Mouse (Mus musculus) bone marrow macrophage, adult 2 months (primary cell): Measurements from ENCODE around the gene Fndc9.

Experiments
- CTCF ChIP-seq: IDR thresholded peaks from 2 replicates; pipeline ENCODE4 v1.5.1; 2012; ENCODE audit warnings: low read depth, mild to moderate bottlenecking, low read length, moderate library complexity
- POLR2A ChIP-seq: IDR thresholded peaks from 2 replicates; pipeline ENCODE4 v1.6.1; 2012; ENCODE audit warnings: mild to moderate bottlenecking, low read depth, low read length, borderline replicate concordance

DNA sequence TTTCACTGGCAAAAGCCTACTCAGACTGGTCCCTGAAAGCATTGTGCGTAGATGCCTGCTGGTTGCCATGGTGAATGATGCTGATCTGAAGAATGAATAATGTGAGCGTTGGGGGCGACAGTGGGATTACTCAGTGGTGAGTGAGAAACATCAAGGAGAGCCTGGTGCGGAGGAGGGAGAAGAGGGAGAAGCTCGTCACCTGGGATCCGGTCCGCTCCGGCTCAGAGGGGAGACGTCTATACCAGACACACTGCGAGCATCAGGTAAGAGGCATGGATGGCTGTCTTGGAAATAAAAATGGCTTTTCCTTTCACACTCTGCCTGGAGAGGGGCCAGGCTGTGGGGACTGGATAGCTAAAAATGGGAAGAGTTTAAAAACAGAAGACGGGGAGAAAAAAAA lies at the start of gene Fndc9:
- TF ChIP-seq CTCF (no peak), POLR2A (no peak)
